Mouse (Mus musculus): ENCODE data around the gene Cpsf6.

DNA sequence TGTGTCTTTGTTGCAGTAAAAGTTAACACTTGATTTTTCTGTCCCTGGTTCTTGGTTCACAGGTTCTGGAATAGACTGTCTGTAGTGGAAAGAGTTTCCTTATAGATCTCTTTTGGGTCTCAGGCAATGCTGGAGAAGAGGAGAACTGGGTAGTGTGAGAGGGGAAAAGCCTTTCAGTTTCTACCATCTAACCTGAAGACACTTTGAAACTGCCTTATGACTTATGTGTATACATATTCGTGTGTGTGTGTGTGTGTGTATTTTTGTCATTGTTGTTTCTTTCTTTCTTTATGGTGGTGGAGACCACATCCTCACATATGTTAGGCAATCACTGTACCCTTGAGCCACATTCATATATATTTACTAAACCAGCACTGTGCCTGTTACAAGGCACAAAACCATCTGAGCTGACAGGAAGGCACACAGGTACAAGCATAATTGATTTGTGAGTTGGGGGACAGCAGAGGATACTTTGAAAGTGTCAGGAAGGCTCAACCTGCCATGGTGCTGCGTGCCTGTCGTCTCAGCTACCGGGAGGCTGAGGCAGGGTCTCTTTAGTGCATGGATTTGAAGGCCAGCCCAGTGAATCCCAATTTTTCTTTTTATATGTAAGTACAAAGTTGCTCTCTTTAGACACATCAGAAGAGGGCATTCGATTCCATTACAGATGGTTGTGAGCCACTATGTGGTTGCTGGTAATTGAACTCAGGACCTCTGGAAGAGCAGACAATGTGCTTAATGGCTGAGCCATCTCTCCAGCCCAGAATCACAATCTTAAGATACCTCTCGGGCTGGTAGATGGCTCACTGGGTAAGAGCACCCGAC lies 41.7 kb upstream of the Cpsf6 start:
- TF ChIP-seq CTCF (IDR thresholded peaks at IDR 0.05; ENCODE audit: extremely low read depth, insufficient read depth, insufficient read length, insufficient replicate concordance), result no peak
- TF ChIP-seq POLR2A (IDR thresholded peaks at IDR 0.05; ENCODE audit: low read depth, low read length), result no peak

All from spleen, adult 2 months (tissue).